Mouse (Mus musculus): Measurements from ENCODE around the gene Hnmt.
"Not testable (repeated sequence)": the region's sequence is repeated elsewhere in the genome, so short reads cannot be mapped to it uniquely, and the experiment has no call there.

Hnmt gene

DNA sequence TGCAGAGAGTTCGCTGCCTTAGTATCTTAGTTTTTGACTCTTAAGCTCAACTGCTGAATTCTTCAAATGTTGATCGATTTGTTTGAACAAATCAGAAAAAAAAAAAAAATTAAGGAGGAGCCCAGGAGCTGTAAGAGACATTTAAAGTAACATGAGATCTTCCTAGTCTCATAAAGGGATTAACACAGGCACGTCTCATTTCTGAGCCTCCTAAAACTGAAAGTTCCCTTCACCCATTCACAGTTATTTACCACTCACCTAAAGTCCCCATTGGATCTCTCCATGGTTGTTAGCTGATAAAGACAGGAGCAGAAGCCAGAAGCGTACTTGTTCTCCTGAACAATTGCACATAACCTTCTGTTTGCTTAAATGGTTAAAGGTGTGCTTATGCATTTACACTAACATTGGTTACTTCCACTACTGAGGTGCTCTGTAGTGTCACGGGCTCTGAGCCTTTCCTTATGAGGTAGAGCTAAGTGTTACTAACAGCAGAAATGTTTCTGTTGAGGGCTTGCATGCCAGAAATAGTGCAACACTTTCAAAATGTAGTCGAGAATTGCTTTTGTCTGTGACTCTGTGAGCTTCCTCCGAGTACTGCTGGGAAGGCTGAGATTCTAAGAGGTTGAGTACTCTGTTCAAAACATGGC lies at the start of gene Hnmt:
Gene Hnmt, minus strand, starts transcription at position 51 of the 647 bp plus-strand sequence.
- DNase-seq, result peak in 1 of 2 experiments; percentile 6

DNA sequence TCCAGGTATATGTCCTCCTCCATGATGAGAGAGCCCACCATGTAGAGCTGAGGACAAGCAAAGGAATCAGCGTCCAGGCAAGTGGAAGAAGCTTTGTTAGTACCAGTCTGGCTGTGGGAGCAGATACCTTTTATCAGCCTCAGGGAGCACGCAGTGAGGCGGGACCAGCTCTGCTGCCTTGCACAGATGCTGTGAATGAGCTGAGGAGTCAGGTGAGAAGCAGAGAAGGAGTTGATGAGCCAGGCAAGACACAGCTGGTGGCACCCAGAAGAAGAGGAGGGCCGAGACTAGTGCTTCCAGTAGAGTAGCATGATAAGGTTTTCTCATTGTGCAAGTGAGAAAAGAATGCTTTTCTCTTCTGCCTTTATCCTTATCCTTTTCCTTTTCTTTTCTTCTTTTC lies 47.3 kb upstream of the Hnmt start, which contains the start of gene Tbpl2:
Gene Tbpl2, minus strand, starts transcription at position 101 of the 400 bp plus-strand sequence.
- no peak for DNase-seq

DNA sequence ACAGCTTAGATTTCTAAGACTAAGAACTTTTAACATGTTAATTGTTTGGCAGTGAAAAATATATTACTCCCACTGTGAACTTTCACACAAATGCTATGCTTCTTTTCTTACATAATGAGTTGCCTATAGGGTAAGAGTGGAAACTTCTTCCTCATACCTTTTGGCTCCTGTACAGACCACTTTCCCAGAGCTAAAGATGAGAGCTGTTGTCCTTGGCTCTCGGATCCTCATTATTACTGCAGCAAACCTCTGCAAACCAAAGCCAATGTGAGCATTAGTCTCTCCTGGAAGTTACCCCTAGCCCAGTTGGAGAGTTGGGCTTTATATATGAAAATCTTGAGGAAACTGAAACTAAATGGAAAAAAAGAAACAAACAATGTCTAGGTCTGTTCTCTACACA lies 41.7 kb upstream of the Hnmt start:
- DNase-seq, result no peak

DNA sequence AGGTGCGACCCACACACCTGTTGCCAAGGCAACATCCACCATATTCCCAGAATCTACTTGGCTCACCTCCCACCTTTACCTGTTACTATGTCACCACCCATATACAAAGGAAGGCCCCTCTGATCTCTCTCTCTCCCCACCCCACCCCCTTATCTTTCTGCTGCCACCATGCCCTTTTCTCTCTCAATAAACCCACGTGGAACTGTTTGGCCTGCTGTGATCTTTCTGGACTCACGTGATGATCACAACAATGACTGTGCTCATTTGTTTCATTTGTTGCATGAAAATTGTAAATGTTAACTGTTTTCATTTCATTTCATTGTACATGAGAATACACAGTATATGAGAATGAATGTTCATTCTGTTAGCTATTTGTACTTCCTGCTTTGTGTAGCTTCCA lies 1.3 kb upstream of the Hnmt start:
- DNase-seq, result no peak

DNA sequence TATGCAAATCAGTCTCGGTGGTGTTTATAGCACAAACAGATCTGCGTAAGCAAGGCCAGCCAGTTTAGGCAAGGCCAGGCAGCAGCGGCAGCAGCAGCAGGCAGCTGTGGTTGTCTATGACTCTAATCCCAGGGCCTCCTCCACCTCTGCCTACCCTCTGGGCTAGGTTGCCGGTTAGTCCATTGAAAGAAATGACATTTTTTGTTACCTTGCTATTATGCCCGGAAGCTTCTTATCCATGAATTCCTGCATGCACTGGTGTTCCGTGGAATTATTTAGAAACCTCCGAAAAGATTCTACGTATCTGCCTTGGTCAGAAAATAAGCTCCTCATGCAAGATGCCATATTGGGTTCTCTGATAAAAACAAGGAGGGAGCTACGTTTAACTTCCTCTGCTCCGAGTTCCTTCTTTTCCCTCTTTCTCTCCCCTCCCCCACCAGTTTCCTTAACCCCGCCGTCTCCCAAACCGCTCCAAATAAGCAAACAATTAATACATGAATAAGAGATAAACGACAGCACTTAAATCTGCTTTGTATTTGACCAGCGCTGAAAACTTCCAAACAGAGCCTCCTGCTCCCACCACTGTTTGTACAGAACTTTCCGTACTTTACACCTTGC lies 605 bp downstream of the Hnmt start:
- DNase-seq, result peak; percentile 51 to 54

DNA sequence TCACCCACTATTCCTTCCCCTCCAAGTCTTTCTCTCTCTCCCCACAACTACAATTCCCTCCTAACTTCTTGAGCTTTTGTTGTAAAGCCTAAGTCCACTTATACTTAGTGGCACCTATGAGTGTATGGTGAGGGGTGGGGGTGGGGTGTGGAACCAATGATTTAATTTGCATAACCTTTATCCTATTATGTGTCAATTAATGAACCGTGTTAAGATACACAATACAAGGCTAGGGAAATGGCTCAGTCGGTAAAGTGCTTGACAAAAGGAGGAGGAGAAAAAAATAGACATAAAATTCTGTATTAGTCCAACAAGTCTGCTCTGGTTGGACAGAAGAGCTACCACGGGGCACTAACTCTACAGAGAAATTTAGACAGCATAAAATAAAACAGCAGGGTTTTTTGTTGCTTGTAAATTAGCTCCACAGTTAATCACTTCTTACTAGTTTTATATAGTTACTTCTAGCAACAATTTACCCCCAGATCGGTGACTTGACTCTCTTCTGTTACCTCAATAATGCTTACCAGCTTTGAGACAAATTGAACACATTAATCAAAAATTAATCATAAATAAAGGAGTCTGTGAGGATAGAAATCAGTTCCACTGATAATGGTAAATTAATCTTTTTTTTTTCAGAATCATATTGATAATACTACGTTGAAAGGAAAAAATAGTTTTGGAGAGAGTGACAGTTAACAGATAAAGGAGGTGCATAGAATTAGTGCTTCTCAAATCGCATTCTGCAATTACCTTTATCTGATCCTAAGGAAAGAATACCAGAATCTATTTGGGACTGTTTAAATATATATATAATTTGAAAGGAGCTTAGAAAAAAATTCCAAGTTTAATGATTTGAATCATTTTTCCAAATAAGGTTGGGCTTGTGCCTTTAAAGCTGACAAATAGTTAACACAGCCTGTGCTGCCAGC lies 1.4 kb downstream of the Hnmt start:
- no peak for DNase-seq

DNA sequence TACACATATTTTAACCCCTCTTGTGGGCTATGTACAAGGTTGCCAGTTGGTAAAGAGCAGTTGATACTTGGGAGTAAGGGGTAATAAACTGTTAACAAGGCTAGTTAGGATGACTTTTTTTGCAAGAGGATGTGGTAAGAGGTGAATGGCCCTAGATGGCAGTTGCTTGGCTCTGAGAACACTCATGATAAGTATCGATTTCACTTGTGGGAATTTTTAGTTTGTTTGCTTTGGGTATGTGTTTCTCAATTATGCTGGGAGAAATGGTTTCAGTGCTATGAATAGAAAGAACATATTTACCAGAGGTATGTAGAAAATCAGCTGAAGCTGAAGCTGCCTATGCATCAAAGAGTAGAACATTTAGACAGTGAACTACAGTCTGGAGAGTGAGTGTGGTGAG lies 6.3 kb downstream of the Hnmt start:
- DNase-seq, result peak in 1 of 2 experiments; percentile 27

DNA sequence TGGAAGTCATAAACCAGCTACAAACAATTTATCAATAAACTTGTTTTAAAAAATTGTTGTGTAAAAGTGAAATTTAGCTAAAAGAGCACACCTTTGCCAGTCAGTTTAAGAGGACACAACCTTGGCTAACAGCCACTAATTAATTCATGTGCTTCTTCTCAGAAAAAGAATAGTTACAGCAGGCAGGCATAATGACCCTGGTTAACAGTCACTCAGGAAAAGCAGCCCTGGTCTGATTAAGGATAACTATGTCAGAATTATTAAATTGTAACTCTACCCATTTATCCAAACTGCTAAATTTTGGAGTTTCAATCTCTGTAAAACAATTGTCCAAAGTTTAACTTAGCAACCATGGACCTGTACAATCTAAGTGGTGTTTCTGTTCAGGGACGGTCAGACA lies 8.7 kb downstream of the Hnmt start:
- DNase-seq, result no peak

DNA sequence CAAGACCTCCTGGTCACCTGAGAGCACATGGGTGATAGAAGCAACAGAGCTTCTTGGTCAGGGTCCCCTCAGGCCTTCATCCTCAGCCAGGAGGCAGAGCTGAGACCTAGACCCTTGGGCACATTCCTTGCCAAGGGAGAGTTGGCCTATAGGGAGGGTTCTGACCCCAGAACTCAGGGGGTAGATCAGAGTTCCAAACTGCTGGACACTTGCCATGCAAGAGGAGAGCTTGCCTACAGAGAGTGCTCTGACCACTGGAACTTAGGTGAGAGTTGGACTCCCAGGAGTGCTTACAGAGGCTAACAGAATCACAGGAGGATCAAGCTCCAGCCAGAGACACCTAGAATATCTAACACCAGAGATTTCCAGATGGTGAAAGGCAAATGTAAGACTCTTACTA lies 29.8 kb downstream of the Hnmt start:
- not testable (repeated sequence) for DNase-seq

DNA sequence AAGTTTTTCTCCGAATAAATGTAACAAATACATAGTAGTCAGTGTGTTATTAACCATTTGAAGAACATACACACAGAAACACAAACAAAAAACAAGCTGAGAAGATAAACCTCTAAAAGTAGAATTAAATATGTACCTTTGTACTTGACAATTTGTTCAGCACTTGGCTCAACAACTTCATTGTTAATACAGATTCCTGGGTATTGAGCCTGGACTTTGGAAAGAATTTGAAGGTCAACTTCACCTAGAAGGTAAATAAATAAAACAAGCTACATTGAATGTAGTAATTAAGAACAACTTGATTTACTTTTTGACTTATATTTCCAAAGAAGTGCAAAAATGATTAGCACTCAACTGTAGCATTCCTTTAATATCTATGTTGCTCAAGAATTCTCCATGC lies 30.2 kb downstream of the Hnmt start:
- no peak for DNase-seq

DNA sequence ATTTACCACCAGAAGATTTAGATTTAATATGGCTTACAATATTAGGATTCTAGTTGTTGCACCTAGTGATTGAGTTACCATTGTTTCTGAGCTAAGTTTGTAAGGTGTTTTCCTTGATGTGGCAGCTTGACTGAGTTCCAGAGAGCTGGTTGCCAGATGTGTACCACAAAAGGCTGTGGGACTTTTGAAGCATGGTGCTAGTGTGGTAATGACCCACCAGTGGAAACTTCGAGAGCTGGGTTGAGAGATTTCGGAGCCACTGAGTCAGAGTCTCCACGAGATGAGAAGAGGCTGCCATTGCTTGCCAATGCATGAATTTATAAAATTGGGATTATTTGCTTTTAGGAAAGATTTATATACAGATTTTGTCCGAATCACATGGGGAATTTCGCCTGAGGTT lies 34.2 kb downstream of the Hnmt start:
- no peak for DNase-seq

DNA sequence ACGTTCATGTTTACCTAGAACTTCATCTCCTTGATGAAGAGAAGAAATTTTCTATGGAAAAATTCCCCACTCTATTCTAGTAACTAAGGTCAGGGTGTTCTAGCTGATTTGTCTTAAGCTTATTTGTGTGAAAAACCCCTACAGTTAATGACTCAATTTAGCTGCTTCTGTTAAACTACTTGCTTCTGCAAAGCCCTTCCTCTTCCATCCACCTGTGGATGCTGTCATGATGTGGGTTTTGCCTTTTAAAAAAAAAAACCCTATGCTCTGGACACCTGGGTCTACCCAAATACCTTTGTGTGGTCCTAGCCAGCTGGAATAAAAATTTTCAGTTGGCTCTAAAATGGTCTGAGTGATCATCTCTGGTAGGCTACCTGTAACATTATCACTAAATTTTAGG lies 49.9 kb downstream of the Hnmt start:
- DNase-seq, result no peak

DNA sequence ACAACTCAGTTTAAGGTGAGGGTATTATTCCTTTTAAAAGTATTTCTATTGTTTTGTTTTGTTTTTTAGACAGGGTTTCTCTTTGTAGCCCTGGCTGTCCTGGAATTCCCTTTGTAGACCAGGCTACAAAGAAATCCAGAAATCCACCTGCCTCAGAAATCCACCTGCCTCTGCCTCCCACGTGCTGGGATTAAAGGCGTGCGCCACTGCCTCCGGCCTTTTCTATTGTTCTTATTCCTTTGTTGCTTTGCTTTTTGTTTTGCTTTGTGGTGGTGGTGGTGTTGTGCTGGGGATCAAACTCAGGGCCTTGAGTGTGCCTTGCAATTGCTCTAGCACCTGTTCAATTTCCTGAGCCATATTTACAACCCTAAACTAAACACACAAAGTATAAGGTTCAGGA lies 50.4 kb downstream of the Hnmt start:
- no peak for DNase-seq

DNA sequence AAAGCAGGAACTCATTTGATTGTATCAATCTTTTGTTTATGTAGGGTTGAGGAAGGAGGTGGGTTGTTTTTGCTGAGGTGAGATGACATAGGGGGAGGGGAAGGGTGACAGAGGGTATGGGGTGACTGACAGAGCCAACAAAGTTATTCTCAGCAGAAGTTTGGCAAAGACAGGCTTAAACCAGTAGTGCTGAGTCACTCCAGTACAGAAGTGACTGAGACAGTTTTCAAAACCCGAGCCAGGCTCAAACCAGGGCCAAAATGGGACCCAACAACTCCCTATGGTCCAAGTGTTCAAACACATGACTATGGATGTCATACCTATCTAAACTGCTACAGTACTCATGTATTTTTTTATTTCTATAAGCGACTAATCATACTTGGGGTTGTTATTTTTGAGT lies 52.4 kb downstream of the Hnmt start:
- no peak for DNase-seq

DNA sequence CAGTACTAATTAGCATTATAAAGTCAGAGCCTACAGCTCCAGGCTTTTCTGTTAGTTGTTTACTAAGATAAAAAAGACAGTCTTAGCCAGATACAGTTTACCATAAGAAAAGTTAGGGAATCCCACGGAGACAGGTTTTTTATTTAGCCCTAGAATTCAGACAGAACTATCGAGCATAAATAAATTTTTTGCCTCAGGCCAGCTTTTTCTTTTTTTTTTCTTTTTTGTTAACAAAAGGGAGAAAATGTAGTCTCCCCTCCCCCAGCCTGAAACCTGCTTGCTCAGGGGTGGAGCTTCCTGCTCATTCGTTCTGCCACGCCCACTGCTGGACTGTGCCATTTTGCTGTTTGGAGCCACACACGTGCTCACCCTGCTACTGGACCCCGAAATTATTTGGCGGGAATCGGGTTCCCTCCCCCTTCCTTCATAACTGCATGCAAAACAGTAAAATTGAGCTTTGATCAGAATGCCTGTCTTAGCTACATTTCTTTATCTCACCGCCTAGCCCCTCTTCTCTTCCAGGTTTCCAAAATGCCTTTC lies 59.1 kb downstream of the Hnmt start:
- DNase-seq, result not testable (repeated sequence)

DNA sequence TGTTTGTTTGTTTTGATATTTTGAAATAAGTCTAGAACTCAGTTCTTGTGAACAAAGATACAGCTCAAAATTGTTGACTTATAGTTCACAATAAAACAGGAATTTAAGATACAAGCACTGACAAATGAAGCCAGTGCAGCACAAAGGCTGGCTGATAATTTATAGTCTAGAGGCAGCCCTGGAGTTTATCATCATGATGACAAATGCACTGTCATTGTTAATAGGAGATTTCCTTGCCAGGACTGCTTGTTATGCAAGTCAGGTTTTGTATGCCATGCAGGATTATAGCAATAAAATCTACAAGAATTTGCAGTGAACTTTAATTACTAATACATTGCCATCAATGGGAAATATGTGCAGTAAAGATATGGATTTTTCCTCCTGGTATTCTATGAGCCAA lies 61.9 kb downstream of the Hnmt start:
- DNase-seq, result no peak

DNA sequence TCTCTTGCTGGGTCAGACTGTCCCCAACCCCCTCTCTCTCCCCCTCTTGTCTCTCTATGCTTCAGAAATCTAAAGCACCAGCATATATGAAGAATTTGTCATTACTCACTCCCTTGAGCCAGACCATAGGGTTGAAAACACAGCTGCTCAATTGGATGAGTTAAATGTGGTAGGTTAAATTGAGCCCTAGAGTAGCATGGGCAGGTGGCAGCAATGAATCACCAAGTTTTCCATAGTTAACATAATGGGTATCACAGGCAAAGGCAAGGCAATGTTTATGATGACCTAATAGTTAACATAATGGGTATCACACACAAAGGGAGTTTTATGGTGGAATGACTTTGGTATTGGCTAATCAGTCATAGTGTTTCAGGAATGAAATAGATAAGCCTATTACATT lies 65.9 kb downstream of the Hnmt start:
- no peak for DNase-seq

DNA sequence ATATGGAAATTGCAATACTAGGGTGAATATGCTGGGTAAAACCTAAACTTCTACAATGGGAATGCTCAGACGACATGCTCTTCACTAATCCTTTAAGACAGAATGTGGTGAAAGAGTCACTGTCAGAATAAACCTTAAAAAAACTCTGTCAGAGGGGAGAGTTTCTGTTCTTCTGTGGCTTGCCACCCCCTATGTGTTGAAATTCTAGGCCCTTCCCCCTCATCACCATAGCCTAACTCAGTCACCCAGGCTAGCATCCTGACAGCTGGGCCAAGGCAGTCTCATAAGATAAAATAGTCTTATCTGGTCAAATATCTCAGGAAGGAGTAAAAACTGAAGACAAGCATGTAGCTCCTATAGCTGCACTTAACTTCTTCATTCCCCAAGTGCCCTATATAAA lies 66.3 kb downstream of the Hnmt start:
- no peak for DNase-seq

DNA sequence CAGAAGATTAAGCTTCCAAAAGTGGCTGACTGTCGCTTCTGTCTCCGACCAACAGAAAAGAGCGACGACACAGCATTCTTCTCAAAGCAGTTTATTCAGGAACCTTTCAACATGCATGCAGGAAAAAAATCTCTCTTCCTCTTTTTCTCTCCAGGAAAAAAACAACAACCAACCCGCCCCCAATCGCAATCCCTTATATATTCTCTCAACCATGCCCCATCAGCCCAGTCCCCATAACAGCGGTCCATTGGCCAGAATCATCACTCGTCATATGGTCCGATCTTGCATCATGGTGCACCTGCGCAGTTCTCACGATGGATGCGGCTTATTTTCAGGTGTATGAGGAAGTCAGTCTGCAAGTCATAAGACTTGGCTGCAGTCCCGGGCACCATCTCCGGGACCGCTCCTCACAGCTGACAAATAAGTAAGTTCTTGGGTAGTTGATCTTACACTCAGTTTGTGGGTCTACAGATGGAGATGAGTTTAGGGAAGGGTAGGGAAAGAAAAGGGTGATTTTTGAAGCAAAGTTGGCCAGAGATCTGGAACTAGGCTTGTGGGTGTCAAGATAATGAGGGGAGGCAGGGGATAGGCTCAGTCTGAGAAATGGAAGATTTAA lies 88.4 kb downstream of the Hnmt start:
- not testable (repeated sequence) for DNase-seq
